Mouse (Mus musculus): ENCODE results near the gene Gprc6a. TPM values are rescaled to one million over a fixed set of nuclear protein-coding genes. Genes with fewer than 3 reads are reported as not detected.

Gprc6a gene
- total RNA-seq, 2 experiments from 2014 or later, result not detected

DNA sequence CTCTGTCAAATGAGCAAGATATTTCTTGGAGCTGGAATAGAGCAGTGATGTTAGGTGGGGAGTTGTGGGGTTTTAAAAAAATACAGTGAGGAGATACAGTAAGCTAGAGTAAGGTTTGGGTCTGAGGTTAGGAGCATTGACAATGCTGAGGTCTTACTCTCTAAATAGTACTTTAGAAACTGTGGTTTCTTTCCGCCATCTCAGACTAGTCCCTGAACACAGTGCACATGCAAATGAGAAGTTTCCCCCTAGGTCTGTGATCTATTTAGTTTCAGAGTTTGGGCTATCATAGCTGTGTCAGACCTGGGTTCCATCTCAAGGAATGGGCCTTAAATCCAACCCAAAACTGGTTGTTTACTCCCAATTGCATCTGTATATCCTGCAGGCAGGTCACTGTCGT lies 39.7 kb downstream of the Gprc6a start:
- no peak for DNase-seq (ENCODE audit: low spot score in 2 of 2)

DNA sequence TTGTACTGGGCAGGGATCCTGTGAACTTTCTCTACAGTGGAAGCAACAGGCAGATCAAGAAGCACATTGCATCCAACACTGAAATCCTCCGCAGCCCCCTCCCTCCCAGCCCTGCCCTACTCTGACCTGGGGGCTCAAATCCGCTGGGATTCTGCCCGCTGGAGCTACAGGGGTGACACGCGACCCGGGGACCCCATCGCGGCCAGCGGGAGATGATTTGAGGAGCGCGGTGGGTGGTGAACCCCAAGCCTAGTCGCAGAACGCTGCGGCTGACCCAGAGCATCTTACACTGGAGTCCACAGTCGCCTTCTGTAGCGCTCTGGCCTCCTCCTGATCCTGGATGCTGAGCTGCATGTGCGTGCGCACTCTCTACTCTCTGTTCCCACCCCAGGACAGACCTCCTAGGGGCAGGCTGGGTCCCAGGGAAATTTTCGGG lies 41.1 kb downstream of the Gprc6a start, which contains the start of gene Fam162b:
Gene Fam162b, minus strand, starts transcription at position 379 of the 436 bp plus-strand sequence.
- DNase-seq (ENCODE audit: low spot score in 2 of 2), result no peak

DNA sequence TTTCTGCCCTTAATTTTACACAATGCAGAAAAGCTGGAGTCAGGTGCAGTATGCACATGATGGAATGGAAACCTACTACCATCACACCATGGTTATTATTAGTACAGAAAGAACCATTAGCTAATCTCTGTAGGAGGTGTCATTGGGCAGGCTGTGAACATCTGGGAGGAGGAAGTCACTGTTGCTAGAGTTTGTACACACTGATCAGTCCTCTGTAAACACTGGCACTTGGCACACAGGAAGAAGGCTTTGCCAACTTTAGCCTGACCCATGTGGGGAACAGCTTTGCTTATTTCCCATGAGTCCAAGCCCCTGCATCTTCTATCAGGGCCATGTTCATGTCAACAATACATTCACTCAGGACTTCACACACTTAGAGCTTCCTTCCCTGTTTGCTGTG lies 46.3 kb downstream of the Gprc6a start:
- DNase-seq (ENCODE audit: low spot score in 2 of 2), result no peak

DNA sequence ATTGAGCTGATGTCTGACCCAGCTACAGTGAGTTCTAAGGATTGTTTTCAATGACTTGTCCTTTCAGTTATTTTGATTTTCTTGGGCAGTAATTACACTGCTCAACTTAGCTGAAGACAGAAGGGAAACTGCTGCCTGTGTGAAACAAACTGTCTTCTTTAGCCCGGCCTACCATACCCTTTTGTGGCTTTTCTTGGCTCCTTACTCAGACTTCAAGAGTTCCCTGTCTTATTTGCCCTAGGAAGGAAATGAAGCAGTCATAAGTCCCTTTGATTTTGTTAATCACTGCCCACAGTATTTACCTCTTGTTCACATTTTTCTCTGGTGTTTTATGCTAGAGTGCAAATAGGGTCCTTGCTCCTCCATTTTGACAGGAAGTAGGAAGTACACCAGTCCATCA lies 46.9 kb downstream of the Gprc6a start:
- no peak for DNase-seq (ENCODE audit: low spot score in 2 of 2)

DNA sequence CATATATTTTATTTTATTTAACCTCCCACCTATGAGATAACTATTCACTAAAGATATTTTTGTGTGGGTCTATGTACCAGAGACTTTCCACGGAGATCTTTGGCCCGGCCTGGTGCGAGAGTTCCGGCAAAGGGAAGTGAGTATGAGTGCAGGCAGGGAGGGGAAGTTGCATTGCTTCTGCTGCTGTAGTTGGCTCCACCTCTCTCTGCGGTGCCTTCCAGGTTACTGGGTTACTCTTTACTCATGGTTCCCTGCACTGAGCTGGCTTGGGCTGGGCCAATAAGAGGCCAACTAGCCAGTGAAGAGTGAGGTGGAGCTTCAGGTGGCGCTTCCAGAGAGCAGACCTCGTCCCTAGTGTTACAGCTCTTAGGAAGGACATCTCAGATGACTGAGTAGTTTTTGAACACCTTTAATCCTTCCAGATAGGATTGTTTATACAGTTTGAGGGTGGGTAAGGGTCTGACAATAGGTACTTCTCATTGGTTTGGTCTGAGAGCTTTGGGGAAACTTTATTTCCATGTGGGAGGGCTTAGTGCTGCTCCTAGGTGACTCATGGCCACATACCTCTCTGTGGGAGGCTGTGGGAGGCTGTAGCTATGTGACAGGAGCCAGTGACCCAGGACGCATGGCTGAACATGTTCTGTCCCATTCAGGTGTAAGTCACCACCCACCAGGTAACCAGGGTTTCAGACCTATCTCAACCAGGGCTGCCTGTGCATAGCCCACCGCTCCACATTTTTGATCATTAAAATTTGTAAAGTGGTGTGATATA lies 59.9 kb downstream of the Gprc6a start:
- no peak for DNase-seq (ENCODE audit: low spot score in 2 of 2)

Other genes starting within 250 kb of the Gprc6a start
- not detected for gene Gm49339, start 150.8 kb downstream of the Gprc6a start, total RNA-seq (2021)
- gene Lilr4b, start 150.8 kb downstream of the Gprc6a start, total RNA-seq (2021), result under 1 TPM; 0.21 to 0.53 TPM
- gene Lilrb4a, start 140.5 kb downstream of the Gprc6a start, total RNA-seq (2021), result under 1 TPM; 0.37 to 0.56 TPM
- not detected for gene Fam162b, start 40.9 kb downstream of the Gprc6a start, total RNA-seq (2021)
- gene Rfx6, start 46.3 kb upstream of the Gprc6a start, total RNA-seq (2021), result not detected